ENCODE assay signal across 8 mouse cellular contexts in the genomic region with DNA sequence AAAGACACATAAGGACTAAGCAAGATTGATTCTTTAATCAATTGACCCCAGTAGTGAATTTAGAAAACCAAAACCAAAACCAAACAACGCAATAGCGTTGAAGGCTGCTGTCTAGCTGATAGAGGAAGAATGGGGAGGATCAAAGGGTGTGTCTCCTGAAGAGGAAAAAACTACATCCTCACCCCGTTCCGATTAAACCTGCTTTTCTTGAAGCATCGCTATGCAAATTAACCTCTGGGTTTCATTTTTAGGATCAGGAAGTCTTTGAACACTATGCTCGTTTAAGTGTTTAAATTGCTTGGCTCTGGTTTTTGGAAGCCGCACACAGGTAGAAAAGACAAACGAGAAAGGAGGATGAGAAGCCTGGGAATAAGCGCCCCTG. TPM values are rescaled to one million over a fixed set of nuclear protein-coding genes. Genes with fewer than 3 reads are reported as not detected.
DNase-seq lines count a peak whose midpoint lies in the region; ATAC-seq and TF ChIP-seq lines count a peak whose summit lies in the region.

No protein-coding gene starts in this region.

- H3K9ac ChIP-seq in lung, embryonic 16.5 days (ENCODE audit: low read length) = peak overlapping the region; percentile 83; the same call in 1 of the 2 replicates
- peak overlapping the region; percentile 82; the same call in 1 of the 2 replicates for H3K9ac ChIP-seq in intestine, embryonic 16.5 days (ENCODE audit: low read depth, low read length)

- H3K4me2 ChIP-seq in lung, embryonic 16.5 days (ENCODE audit: low read depth, low read length) = peak overlapping the region; percentile 96
- H3K4me2 ChIP-seq in intestine, embryonic 16.5 days (ENCODE audit: low read depth, low read length) = peak overlapping the region; percentile 97

- TF ChIP-seq POLR2A in cortical plate, adult 2 months (IDR thresholded peaks at IDR 0.05; ENCODE audit: extremely low read depth, insufficient read depth, low read length) = no peak

- peak overlapping the region; percentile 88 for H3K4me3 ChIP-seq in lung, embryonic 16.5 days (ENCODE audit: low read length)
- H3K4me3 ChIP-seq in cortical plate, adult 2 months (ENCODE audit: insufficient read depth, low read length) = peak overlapping the region; percentile 96
- peak overlapping the region; percentile 83 for H3K4me3 ChIP-seq in intestine, embryonic 16.5 days (ENCODE audit: low read length)

- H3K27ac ChIP-seq in lung, embryonic 16.5 days (ENCODE audit: low read length) = no peak overlapping the region
- no peak overlapping the region for H3K27ac ChIP-seq in cortical plate, adult 2 months (ENCODE audit: insufficient read depth, low read length)
- no peak overlapping the region for H3K27ac ChIP-seq in intestine, embryonic 16.5 days (ENCODE audit: low read length)

- no peak for TF ChIP-seq CTCF in cortical plate, adult 2 months (IDR thresholded peaks at IDR 0.05; ENCODE audit: extremely low read depth, insufficient read depth, low read length)

- no peak for ATAC-seq in lung, embryonic 16.5 days (ENCODE audit: low read depth)
- ATAC-seq in intestine, embryonic 16.5 days = no peak
- ATAC-seq in monocyte, adult 5-6 weeks (replicated peaks; ENCODE audit: insufficient number of reproducible peaks, low FRiP score, low TSS enrichment, poor library complexity, severe bottlenecking) = peak; percentile 51

- H3K9me3 ChIP-seq in lung, embryonic 16.5 days (ENCODE audit: control insufficient read depth, low read length) = no peaks in the 10 kb centered on the region
- H3K9me3 ChIP-seq in intestine, embryonic 16.5 days (ENCODE audit: control insufficient read depth, low read length) = no peaks in the 10 kb centered on the region

- 12% methylated on average over 9 of the region's 9 CpGs for WGBS in lung, embryonic 16.5 days
- WGBS in intestine, embryonic 16.5 days = 14% methylated on average over 9 of the region's 9 CpGs

- peaks cover 2% of the 10 kb centered on the region; the same call in 1 of the 2 replicates for H3K27me3 ChIP-seq in lung, embryonic 16.5 days (ENCODE audit: control insufficient read depth, insufficient read depth, low read depth, low read length)
- H3K27me3 ChIP-seq in intestine, embryonic 16.5 days (replicated peaks; ENCODE audit: control insufficient read depth, insufficient read depth, low read length) = no peaks in the 10 kb centered on the region

- no peak for DNase-seq in lung, postnatal 4 days
- no peak for DNase-seq in cerebellum, postnatal 25 days
- DNase-seq in right cerebral cortex, postnatal 14 days = no peak
- DNase-seq in right cerebral cortex, postnatal 36 days (ENCODE audit: low spot score in 2 of 2) = no peak

- no peaks in the 10 kb centered on the region for H3K36me3 ChIP-seq in lung, embryonic 16.5 days (ENCODE audit: control insufficient read depth, insufficient read depth, low read length)
- no peaks in the 10 kb centered on the region for H3K36me3 ChIP-seq in intestine, embryonic 16.5 days (ENCODE audit: control insufficient read depth, insufficient read depth, low read length)

- peaks cover 11% of the 10 kb centered on the region for H3K4me1 ChIP-seq in lung, embryonic 16.5 days (replicated peaks; ENCODE audit: control insufficient read depth, insufficient read depth, low read length)
- no peaks in the 10 kb centered on the region; the same call in 1 of the 2 replicates for H3K4me1 ChIP-seq in cortical plate, adult 2 months (ENCODE audit: control insufficient read depth, insufficient read depth, low read length)
- H3K4me1 ChIP-seq in intestine, embryonic 16.5 days (ENCODE audit: control insufficient read depth, insufficient read depth, low read length) = peaks cover 8% of the 10 kb centered on the region

RNA-seq across cellular contexts. Expression of gene Tmem50b, which starts 1.2 kb away (rescaled TPM):
- 55.4 and 59.1 TPM in 2 replicates for polyA plus RNA-seq in lung, embryonic 16.5 days (2015; fragmentation: Nextera tagmentation; extraction: Ambion mirVana)
- 91.1 and 96.8 TPM in 2 replicates for polyA plus RNA-seq in cortical plate, adult 2 months (2012; rRNA removed)
- 33.8 and 34.3 TPM in 2 replicates for polyA plus RNA-seq in intestine, embryonic 16.5 days (2015; fragmentation: Nextera tagmentation; extraction: Ambion mirVana)
- total RNA-seq in monocyte, adult 5-6 weeks (2017) = 44.6 to 80.4 TPM (median 63.0 TPM) in 3 replicates

RNA-seq across cellular contexts. Expression of gene Dnajc28, which starts 22.4 kb away (rescaled TPM):
- 2.2 and 2.9 TPM in 2 replicates for polyA plus RNA-seq in lung, embryonic 16.5 days (2015; fragmentation: Nextera tagmentation; extraction: Ambion mirVana)
- polyA plus RNA-seq in cortical plate, adult 2 months (2012; rRNA removed) = 6.8 and 8.2 TPM in 2 replicates
- polyA plus RNA-seq in intestine, embryonic 16.5 days (2015; fragmentation: Nextera tagmentation; extraction: Ambion mirVana) = 2.8 TPM in 2 replicates
- 1.1 to 3.1 TPM (median 1.6 TPM) in 3 replicates for total RNA-seq in monocyte, adult 5-6 weeks (2017)

RNA-seq across cellular contexts. Expression of gene Ifngr2, which starts 49.5 kb away (rescaled TPM):
- polyA plus RNA-seq in lung, embryonic 16.5 days (2015; fragmentation: Nextera tagmentation; extraction: Ambion mirVana) = 53.7 and 54.1 TPM in 2 replicates
- polyA plus RNA-seq in cortical plate, adult 2 months (2012; rRNA removed) = 31.6 and 32.9 TPM in 2 replicates
- polyA plus RNA-seq in intestine, embryonic 16.5 days (2015; fragmentation: Nextera tagmentation; extraction: Ambion mirVana) = 116 and 117 TPM in 2 replicates
- 28.8 to 49.4 TPM (median 38.9 TPM) in 3 replicates for total RNA-seq in monocyte, adult 5-6 weeks (2017)

RNA-seq across cellular contexts. Expression of gene Gart, which starts 50.4 kb away (rescaled TPM):
- 92.7 and 98.9 TPM in 2 replicates for polyA plus RNA-seq in lung, embryonic 16.5 days (2015; fragmentation: Nextera tagmentation; extraction: Ambion mirVana)
- polyA plus RNA-seq in cortical plate, adult 2 months (2012; rRNA removed) = 34.9 and 37.0 TPM in 2 replicates
- 85.2 and 99.7 TPM in 2 replicates for polyA plus RNA-seq in intestine, embryonic 16.5 days (2015; fragmentation: Nextera tagmentation; extraction: Ambion mirVana)
- 45.6 to 47.6 TPM (median 47.0 TPM) in 3 replicates for total RNA-seq in monocyte, adult 5-6 weeks (2017)

RNA-seq across cellular contexts. Expression of gene Son, which starts 50.9 kb away (rescaled TPM):
- 113 and 118 TPM in 2 replicates for polyA plus RNA-seq in lung, embryonic 16.5 days (2015; fragmentation: Nextera tagmentation; extraction: Ambion mirVana)
- 267 and 291 TPM in 2 replicates for polyA plus RNA-seq in cortical plate, adult 2 months (2012; rRNA removed)
- polyA plus RNA-seq in intestine, embryonic 16.5 days (2015; fragmentation: Nextera tagmentation; extraction: Ambion mirVana) = 69.8 and 76.6 TPM in 2 replicates
- total RNA-seq in monocyte, adult 5-6 weeks (2017) = 374 to 473 TPM (median 406 TPM) in 3 replicates
